Mouse (Mus musculus) heart, embryonic 12.5 days (tissue): ENCODE data around the gene Mast3. TPM values are rescaled to one million over a fixed set of nuclear protein-coding genes. Genes with fewer than 3 reads are reported as not detected.
A peak's percentile ranks its signal among the peaks of the same experiment; 100 is the strongest.

ENCODE experiments used
- ATAC-seq: fragments of 200-750 bp; cut with Nextera tagmentation; 2 replicates; pipeline ENCODE4 v1.8.0; 2017; ENCODE audit warnings: moderate TSS enrichment, moderate library complexity; ENCODE audit not compliant: insufficient number of reproducible peaks, low FRiP score
- H3K27ac ChIP-seq: fragments of 300-500 bp; sonication (generic); 2 replicates; pipeline ENCODE4 v1.5.1; 2016; ENCODE audit warnings: mild to moderate bottlenecking, moderate library complexity; ENCODE audit not compliant: poor library complexity, severe bottlenecking
- H3K27me3 ChIP-seq: fragments of 300-500 bp; sonication (generic); replicated peaks from 2 replicates; pipeline ENCODE4 v1.6.1; 2016; ENCODE audit warnings: mild to moderate bottlenecking, moderate library complexity
- H3K36me3 ChIP-seq: fragments of 300-500 bp; sonication (generic); 2 replicates; pipeline ENCODE4 v1.6.1; 2016; ENCODE audit warnings: mild to moderate bottlenecking, moderate library complexity
- H3K4me1 ChIP-seq: fragments of 300-500 bp; sonication (generic); replicated peaks from 2 replicates; pipeline ENCODE4 v1.6.1; 2016; ENCODE audit warnings: mild to moderate bottlenecking
- H3K4me2 ChIP-seq: fragments of 300-500 bp; sonication (generic); 2 replicates; pipeline ENCODE4 v1.6.1; 2016; ENCODE audit warnings: mild to moderate bottlenecking, moderate library complexity
- H3K4me3 ChIP-seq: fragments of 300-500 bp; sonication (generic); 2 replicates; pipeline ENCODE4 v1.5.1; 2016; ENCODE audit warnings: mild to moderate bottlenecking
- H3K9ac ChIP-seq: fragments of 300-500 bp; sonication (generic); 2 replicates; pipeline ENCODE4 v1.6.1; 2016; ENCODE audit warnings: mild to moderate bottlenecking, moderate library complexity
- H3K9me3 ChIP-seq: fragments of 300-500 bp; sonication (generic); replicated peaks from 2 replicates; pipeline ENCODE4 v1.6.1; 2016; ENCODE audit warnings: mild to moderate bottlenecking, moderate library complexity
- WGBS: fragments of 180-500 bp; shearing (Covaris S2); methylation state at CpG from one replicate; pipeline ENCODE4 v1.1.7; 2016; 5-methylcytosine and 5-hydroxymethylcytosine counted together
- polyA plus RNA-seq: library from polyadenylated mRNA; unstranded; fragments of >200 nt; fragmentation: Nextera tagmentation; extraction: Ambion mirVana; gene quantifications from 2 replicates; pipeline ENCODE4 v1.2.1, GENCODE M21; 2016

The Mast3 gene
- polyA plus RNA-seq, 1 experiment from 2014 or later = 8.1 TPM

GRCm38 (mm10) chr8:70766571-70767440, 38.0 kb downstream of the Mast3 start:
- Histone ChIP-seq H3K4me2 (peak overlapping the region; percentile 91), H3K27me3 (peaks cover 10% of the 10 kb centered on the region; the same call in 1 of the 2 replicates), H3K4me3 (peak overlapping the region; percentile 49), H3K9ac (peak overlapping the region; percentile 71), H3K9me3 (no peaks in the 10 kb centered on the region), H3K4me1 (peaks cover 21% of the 10 kb centered on the region), H3K27ac (0 out of 2 replicates have a peak overlapping the region, but pooled peaks have one; percentile 7), H3K36me3 (peaks cover 35% of the 10 kb centered on the region)
- peak; percentile 35; the same call in 1 of the 2 replicates for ATAC-seq
- WGBS = 8% methylated on average over 21 of the region's 21 CpGs

DNA sequence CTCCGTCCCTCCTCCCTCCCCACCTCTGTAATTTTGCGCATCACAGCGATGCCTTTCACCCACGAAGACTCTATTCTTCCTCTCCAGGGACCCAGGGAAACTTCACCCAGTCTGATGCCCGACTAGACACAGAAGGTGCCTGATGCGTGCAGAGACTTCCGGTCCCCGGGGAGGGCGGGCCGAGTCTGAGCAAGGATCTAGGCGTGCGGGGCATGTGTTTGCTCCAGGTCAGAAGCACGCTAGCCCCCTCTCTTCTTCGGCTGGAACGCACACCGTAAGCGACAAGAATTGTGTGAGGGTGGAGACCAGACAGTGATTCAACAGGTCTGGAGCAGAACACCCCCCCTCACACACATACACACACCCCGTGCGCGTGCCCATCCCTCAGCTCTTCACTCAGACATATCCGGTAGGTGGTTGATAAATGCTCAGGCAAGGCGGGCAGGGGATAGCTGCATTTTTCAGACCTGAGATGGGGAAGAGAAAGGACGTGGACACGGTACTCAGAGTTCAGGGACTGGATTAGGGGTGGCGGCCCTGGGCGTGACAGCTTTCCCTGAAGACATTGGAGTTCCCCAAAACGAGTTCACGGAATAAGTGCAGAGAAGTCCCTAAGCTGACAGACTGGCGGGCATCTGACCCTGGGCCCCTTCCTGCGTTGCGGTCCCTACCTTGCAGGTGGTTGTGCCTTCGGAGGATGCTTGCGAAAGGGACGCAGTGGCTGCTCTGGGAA, 38.9 kb downstream of the Mast3 start:
- Histone ChIP-seq H3K4me2 (peak overlapping the region; percentile 91), H3K9me3 (no peaks in the 10 kb centered on the region), H3K36me3 (peaks cover 27% of the 10 kb centered on the region), H3K4me1 (peaks cover 21% of the 10 kb centered on the region), H3K27ac (0 out of 2 replicates have a peak overlapping the region, but pooled peaks have one; percentile 7), H3K4me3 (peak overlapping the region; percentile 49), H3K9ac (peak overlapping the region; percentile 71), H3K27me3 (peaks cover 8% of the 10 kb centered on the region; the same call in 1 of the 2 replicates)
- WGBS = 2% methylated on average over 34 of the region's 34 CpGs
- ATAC-seq = no peak

GRCm38 (mm10) chr8:70765329-70765728, 39.5 kb downstream of the Mast3 start:
- Histone ChIP-seq H3K4me2 (peak overlapping the region; percentile 91), H3K9me3 (no peaks in the 10 kb centered on the region), H3K4me1 (peaks cover 22% of the 10 kb centered on the region), H3K4me3 (peak overlapping the region; percentile 49; the same call in 1 of the 2 replicates), H3K9ac (no peak overlapping the region), H3K36me3 (peaks cover 21% of the 10 kb centered on the region), H3K27me3 (0 out of 2 replicates have a peak, but pooled peaks cover 4% of the 10 kb centered on the region), H3K27ac (no peak overlapping the region)
- WGBS = 55% methylated on average over 9 of the region's 9 CpGs
- no peak for ATAC-seq

DNA sequence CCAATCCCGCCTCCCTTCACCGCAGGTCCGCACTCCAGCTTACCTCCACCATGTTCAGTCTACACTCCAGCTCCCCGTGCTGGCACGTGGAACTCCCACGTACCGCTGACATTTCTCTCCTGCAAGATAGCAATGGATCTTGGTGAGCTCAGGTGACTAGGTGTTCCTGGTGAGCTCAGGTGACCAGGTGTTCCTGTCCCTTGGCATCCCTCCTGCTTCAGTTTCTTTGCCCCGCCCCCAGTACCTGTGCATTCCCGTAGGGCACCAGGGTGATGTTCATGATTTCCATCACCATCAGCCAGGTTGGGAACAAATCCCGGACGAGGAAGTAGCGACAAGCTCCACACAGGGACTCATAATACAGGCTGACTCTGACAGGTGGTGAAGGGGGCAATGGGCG, 40.2 kb downstream of the Mast3 start:
- Histone ChIP-seq H3K36me3 (peaks cover 15% of the 10 kb centered on the region), H3K9ac (no peak overlapping the region), H3K4me2 (peak overlapping the region; percentile 91; the same call in 1 of the 2 replicates), H3K4me3 (no peak overlapping the region), H3K4me1 (peaks cover 28% of the 10 kb centered on the region), H3K9me3 (no peaks in the 10 kb centered on the region), H3K27me3 (0 out of 2 replicates have a peak, but pooled peaks cover 4% of the 10 kb centered on the region), H3K27ac (no peak overlapping the region)
- WGBS = 89% methylated on average over 13 of the region's 13 CpGs
- no peak for ATAC-seq

DNA sequence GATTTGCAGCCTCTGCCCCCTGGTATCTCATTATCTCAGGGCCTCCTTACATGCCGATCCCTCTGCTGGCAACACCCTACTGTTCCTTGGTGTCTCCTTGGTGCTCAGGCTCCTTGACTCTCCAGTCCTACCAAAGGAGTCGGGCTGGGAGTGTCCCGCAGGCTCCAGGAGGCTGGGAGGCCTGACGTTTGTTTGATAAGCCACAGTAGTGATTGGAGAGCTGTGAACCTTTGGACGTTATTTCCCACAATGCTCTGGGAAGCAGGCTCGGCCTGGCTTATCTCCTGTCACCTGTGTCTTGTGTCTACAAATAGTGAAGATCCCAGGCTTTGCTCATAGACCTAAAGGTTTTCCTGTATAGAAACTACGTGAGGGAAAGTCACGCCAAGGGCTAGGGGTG, 40.8 kb downstream of the Mast3 start:
- no peak overlapping the region for H3K4me3 ChIP-seq
- no peak overlapping the region for H3K9ac ChIP-seq
- WGBS = 50% methylated on average over 8 of the region's 8 CpGs
- peaks cover 35% of the 10 kb centered on the region for H3K4me1 ChIP-seq
- H3K4me2 ChIP-seq = no peak overlapping the region
- ATAC-seq = no peak
- H3K9me3 ChIP-seq = no peaks in the 10 kb centered on the region
- peaks cover 13% of the 10 kb centered on the region for H3K36me3 ChIP-seq
- no peak overlapping the region for H3K27ac ChIP-seq
- H3K27me3 ChIP-seq = 0 out of 2 replicates have a peak, but pooled peaks cover 4% of the 10 kb centered on the region

DNA sequence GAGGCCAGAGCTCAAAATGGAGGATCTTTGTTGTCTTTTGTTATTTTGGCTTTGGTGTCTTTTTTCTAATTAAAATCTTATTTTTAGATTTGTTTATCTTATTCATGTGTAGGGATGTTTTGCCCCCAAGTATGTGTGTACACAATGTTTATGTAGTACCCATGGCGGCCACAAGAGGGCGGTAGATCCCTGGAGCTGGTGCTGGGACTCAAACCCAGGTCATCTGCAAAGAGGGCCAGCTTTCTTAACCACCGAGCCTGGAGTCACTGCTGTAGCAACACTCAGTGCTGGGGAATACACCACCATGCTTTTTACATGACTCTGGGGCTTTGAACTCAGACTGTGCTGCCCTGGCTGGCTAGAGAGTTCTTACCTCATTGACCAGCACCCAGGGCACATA, 41.5 kb downstream of the Mast3 start:
- no peak overlapping the region for H3K4me2 ChIP-seq
- WGBS = 6% methylated on average over 3 of the region's 3 CpGs

GRCm38 (mm10) chr8:70762118-70762517, 42.7 kb downstream of the Mast3 start:
- WGBS = 68% methylated on average over 1 of the region's 1 CpGs
- ATAC-seq = no peak
- Histone ChIP-seq H3K4me3 (no peak overlapping the region), H3K4me1 (peaks cover 42% of the 10 kb centered on the region), H3K36me3 (peaks cover 16% of the 10 kb centered on the region), H3K27me3 (no peaks in the 10 kb centered on the region), H3K9me3 (no peaks in the 10 kb centered on the region), H3K27ac (no peak overlapping the region), H3K9ac (no peak overlapping the region), H3K4me2 (no peak overlapping the region)

More for the DNA sequence above, 41.5 kb downstream of the Mast3 start:
- Histone ChIP-seq H3K27me3 (0 out of 2 replicates have a peak, but pooled peaks cover 4% of the 10 kb centered on the region), H3K4me3 (no peak overlapping the region), H3K36me3 (peaks cover 10% of the 10 kb centered on the region), H3K4me1 (peaks cover 41% of the 10 kb centered on the region), H3K9ac (no peak overlapping the region), H3K9me3 (no peaks in the 10 kb centered on the region), H3K27ac (no peak overlapping the region)
- ATAC-seq = no peak

DNA sequence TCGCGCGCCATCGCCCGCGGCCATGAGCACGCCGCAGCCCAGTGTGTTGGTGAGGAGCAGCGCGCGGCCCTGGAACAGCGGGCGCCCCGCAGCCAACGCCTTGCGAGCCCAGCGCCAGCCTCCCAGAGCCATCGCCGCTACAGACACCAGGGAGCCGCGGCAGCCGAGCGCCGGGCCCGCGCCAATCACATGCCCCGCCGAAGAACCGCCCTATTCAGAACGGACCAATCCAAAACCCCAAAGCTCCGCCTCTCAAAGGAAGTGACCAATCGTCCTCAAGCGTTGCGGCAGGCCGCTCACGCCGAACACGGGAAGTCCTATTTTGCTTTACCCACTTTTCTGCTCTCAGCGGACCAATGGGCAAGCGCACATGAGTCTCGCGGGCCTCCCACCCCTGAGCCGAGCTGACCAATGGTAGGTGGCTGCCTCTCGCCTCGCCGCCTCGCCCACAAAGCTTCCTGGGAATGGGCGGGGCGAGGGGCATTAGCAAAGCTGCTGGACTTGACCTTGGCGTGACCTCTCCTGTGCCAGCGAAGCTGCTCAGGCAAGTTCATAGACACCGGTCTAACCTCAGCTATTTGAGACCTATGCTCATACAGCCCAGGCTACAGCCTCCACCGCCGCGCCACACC, 44.0 kb downstream of the Mast3 start, which contains the start of gene Mpv17l2:
Gene Mpv17l2 (minus strand): TSS at position 172 of the 632 bp plus-strand sequence.
- Histone ChIP-seq H3K9ac (peak within 1 kb of the TSS; percentile 91), H3K27ac (peak within 1 kb of the TSS; percentile 70), H3K9me3 (no peaks in the 10 kb centered on the region), H3K36me3 (peaks cover 28% of the 10 kb centered on the region), H3K4me3 (peak within 1 kb of the TSS; percentile 76), H3K27me3 (peaks cover 5% of the 10 kb centered on the region; the same call in 1 of the 2 replicates), H3K4me2 (peak within 1 kb of the TSS; percentile 98), H3K4me1 (peaks cover 31% of the 10 kb centered on the region)
- ATAC-seq = peak; percentile 96
- WGBS = 1% methylated on average over 44 of the region's 55 CpGs

DNA sequence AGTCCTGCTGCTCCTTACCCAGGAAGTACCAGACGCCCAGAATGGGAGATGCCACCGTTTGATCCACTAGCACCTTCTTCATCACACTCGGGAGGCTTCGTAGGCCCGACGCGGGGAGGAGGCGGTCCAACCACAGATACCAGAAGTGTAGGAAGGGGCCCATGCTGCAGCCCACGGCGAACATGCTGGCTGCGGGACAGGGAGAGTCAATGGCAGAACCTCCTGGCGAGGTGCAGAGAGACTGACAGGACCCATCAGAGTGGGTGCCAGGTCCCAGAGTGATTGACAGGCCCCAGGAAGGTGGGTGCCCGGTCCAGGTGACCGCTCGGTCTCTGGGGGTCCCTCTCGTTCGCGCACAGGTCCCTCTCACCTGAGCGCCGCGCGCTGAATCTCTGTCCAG, 44.5 kb downstream of the Mast3 start:
- H3K36me3 ChIP-seq = peaks cover 29% of the 10 kb centered on the region
- peak overlapping the region; percentile 70 for H3K27ac ChIP-seq
- 2% methylated on average over 22 of the region's 22 CpGs for WGBS
- H3K4me1 ChIP-seq = peaks cover 31% of the 10 kb centered on the region
- peaks cover 5% of the 10 kb centered on the region; the same call in 1 of the 2 replicates for H3K27me3 ChIP-seq
- H3K4me2 ChIP-seq = peak overlapping the region; percentile 98
- H3K9ac ChIP-seq = peak overlapping the region; percentile 91
- H3K4me3 ChIP-seq = peak overlapping the region; percentile 76
- ATAC-seq = 0 out of 2 replicates have a peak, but pooled peaks have one; percentile 0
- no peaks in the 10 kb centered on the region for H3K9me3 ChIP-seq
